Mouse (Mus musculus) liver, postnatal 0 days (tissue): ENCODE results near the gene Ubl5. TPM values are rescaled to one million over a fixed set of nuclear protein-coding genes. Genes with fewer than 3 reads are reported as not detected.
"Not testable (repeated sequence)": the region's sequence is repeated elsewhere in the genome, so short reads cannot be mapped to it uniquely, and the experiment has no call there.

ENCODE experiments used
- ATAC-seq: fragments of 200-750 bp; cut with Nextera tagmentation; 2 replicates; pipeline ENCODE4 v1.8.0; 2017; ENCODE audit warnings: mild to moderate bottlenecking, moderate library complexity
- DNase-seq: peaks from one replicate; pipeline ENCODE4 v3.0.0-alpha.2; 2016
- H3K27ac ChIP-seq: fragments of 300-500 bp; sonication (generic); 2 replicates; pipeline ENCODE4 v1.5.1; 2014; ENCODE audit warnings: antibody characterized with exemption, moderate library complexity, mild to moderate bottlenecking, low read depth
- H3K27me3 ChIP-seq: fragments of 300-500 bp; sonication (generic); 2 replicates; pipeline ENCODE4 v1.6.1; 2014; ENCODE audit warnings: low read length, control low read depth, mixed read lengths; ENCODE audit not compliant: insufficient read depth
- H3K36me3 ChIP-seq: fragments of 300-500 bp; sonication (generic); replicated peaks from 2 replicates; pipeline ENCODE4 v1.6.1; 2014; ENCODE audit warnings: mild to moderate bottlenecking, control low read depth, low read length, moderate library complexity, mixed read lengths; ENCODE audit not compliant: insufficient read depth
- H3K4me1 ChIP-seq: fragments of 300-500 bp; sonication (generic); 2 replicates; pipeline ENCODE4 v1.6.1; 2014; ENCODE audit warnings: antibody characterized with exemption, mild to moderate bottlenecking, control low read depth; ENCODE audit not compliant: insufficient read depth
- H3K4me2 ChIP-seq: fragments of 300-500 bp; sonication (generic); 2 replicates; pipeline ENCODE4 v1.6.1; 2014; ENCODE audit warnings: low read depth, mild to moderate bottlenecking, low read length, moderate library complexity, mixed read lengths
- H3K4me3 ChIP-seq: fragments of 300-500 bp; sonication (generic); 2 replicates; pipeline ENCODE4 v1.5.1; 2014; ENCODE audit warnings: low read depth, low read length
- H3K9ac ChIP-seq: fragments of 300-500 bp; sonication (generic); replicated peaks from 2 replicates; pipeline ENCODE4 v1.6.1; 2014; ENCODE audit warnings: mild to moderate bottlenecking, moderate library complexity
- H3K9me3 ChIP-seq: fragments of 300-500 bp; sonication (generic); 2 replicates; pipeline ENCODE4 v1.6.1; 2016; ENCODE audit warnings: mild to moderate bottlenecking, control low read depth, low read length, mixed read lengths
- CTCF ChIP-seq: sonication (generic); IDR thresholded peaks from 2 replicates; pipeline ENCODE4 v1.5.1; 2016; ENCODE audit warnings: antibody characterized with exemption, low read depth
- EP300 ChIP-seq: IDR thresholded peaks from 2 replicates; pipeline ENCODE4 v1.6.1; 2016; ENCODE audit warnings: antibody characterized with exemption, low read depth, mild to moderate bottlenecking
- WGBS: fragments of 180-500 bp; shearing (Covaris S2); extraction: QIAGEN DNeasy Blood & Tissue Kit; methylation state at CpG from one replicate; pipeline ENCODE4 v1.1.7; 2014; ENCODE audit not compliant: insufficient replicate concordance; 5-methylcytosine and 5-hydroxymethylcytosine counted together
- polyA plus RNA-seq: library from polyadenylated mRNA; unstranded; fragments of >200 nt; fragmentation: Nextera tagmentation; extraction: Ambion mirVana; gene quantifications from 2 replicates; pipeline ENCODE4 v1.2.1, GENCODE M21; 2015

The Ubl5 gene
- polyA plus RNA-seq, 1 experiment from 2014 or later: 257 TPM

GRCm38 (mm10) chr9:20611976-20612375 lies 30.7 kb upstream of the Ubl5 start:
- H3K9ac ChIP-seq: no peak overlapping the region
- no peak for DNase-seq
- H3K27me3 ChIP-seq: no peaks in the 10 kb centered on the region
- no peak for ATAC-seq
- peaks cover 1% of the 10 kb centered on the region for H3K4me1 ChIP-seq
- no peak overlapping the region for H3K4me3 ChIP-seq
- TF ChIP-seq EP300 (no peak), CTCF (no peak)
- H3K27ac ChIP-seq: no peak overlapping the region
- H3K9me3 ChIP-seq: no peaks in the 10 kb centered on the region
- WGBS: 73% methylated on average over 5 of the region's 5 CpGs
- no peaks in the 10 kb centered on the region for H3K36me3 ChIP-seq
- no peak overlapping the region for H3K4me2 ChIP-seq

- Histone ChIP-seq H3K4me2 (no peak overlapping the region), H3K9me3 (no peaks in the 10 kb centered on the region), H3K27ac (no peak overlapping the region), H3K4me1 (no peaks in the 10 kb centered on the region), H3K27me3 (no peaks in the 10 kb centered on the region), H3K9ac (no peak overlapping the region), H3K36me3 (no peaks in the 10 kb centered on the region), H3K4me3 (no peak overlapping the region)
- DNase-seq (no peak), ATAC-seq (no peak)
- TF ChIP-seq CTCF (no peak), EP300 (no peak)
- WGBS: 84% methylated on average over 2 of the region's 2 CpGs
These were observed 26.0 kb upstream of the Ubl5 start for GRCm38 (mm10) chr9:20616685-20617084.

- Histone ChIP-seq H3K36me3 (0 out of 2 replicates have a peak, but pooled peaks cover 2% of the 10 kb centered on the region), H3K4me3 (no peak overlapping the region), H3K9me3 (no peaks in the 10 kb centered on the region), H3K9ac (no peak overlapping the region), H3K27ac (no peak overlapping the region), H3K4me2 (no peak overlapping the region), H3K27me3 (no peaks in the 10 kb centered on the region), H3K4me1 (no peaks in the 10 kb centered on the region)
- WGBS: 76% methylated on average over 2 of the region's 2 CpGs
- ATAC-seq (no peak), DNase-seq (no peak)
- no peak for TF ChIP-seq EP300
- no peak for TF ChIP-seq CTCF
These were observed 11.3 kb upstream of the Ubl5 start for GRCm38 (mm10) chr9:20631332-20631731.

DNA sequence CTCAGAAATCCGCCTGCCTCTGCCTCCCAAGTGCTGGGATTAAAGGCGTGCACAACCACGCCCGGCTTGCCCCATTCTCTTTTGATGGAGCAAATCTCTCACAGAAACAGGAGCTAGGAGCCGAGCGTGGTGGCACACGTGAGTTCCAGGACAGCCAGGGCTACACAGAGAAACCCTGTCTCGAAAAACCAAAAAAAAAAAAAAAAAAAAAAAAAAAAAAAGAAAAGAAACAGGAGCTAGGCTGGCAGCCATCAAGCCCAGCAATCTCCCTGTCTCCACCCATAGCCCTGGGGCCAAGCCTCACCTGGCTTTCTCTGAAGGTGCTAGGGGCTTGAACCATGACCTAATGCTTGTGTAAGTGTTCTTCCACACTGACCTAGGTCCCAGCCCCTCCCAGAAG lies 7.0 kb upstream of the Ubl5 start:
- not testable (repeated sequence) for H3K9me3 ChIP-seq, H3K4me1 ChIP-seq, H3K9ac ChIP-seq, DNase-seq, H3K27me3 ChIP-seq, H3K4me2 ChIP-seq, H3K4me3 ChIP-seq
- ATAC-seq: peak; percentile 18; the same call in 1 of the 2 replicates
- Histone ChIP-seq H3K27ac (peak overlapping the region; percentile 69), H3K36me3 (peaks cover 26% of the 10 kb centered on the region)
- 80% methylated on average over 8 of the region's 8 CpGs for WGBS

DNA sequence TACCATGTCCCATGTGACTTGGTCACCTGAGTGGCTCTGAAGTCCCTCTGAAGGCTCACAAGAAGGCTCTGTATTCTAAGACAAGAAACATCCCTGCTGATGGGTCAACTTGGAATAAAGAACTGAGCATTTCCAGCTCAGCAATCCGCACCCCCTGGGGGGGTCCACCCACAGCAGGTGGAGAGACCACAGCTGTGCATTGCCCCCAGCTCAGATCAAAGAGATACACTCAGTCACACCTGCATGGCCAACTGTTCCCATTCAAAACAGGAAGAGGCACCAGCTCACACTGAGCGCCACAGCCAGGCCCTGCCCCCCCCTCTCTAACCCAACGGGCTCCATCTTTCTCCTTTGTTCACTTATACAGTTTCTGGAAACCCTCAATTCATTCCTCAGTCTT lies 6.4 kb upstream of the Ubl5 start:
- Histone ChIP-seq H3K9me3 (no peaks in the 10 kb centered on the region), H3K4me3 (no peak overlapping the region), H3K9ac (no peak overlapping the region), H3K4me1 (0 out of 2 replicates have a peak, but pooled peaks cover 10% of the 10 kb centered on the region), H3K27me3 (no peaks in the 10 kb centered on the region), H3K36me3 (peaks cover 26% of the 10 kb centered on the region), H3K27ac (peak overlapping the region; percentile 69; the same call in 1 of the 2 replicates), H3K4me2 (no peak overlapping the region)
- TF ChIP-seq CTCF (no peak), EP300 (no peak)
- ATAC-seq: peak; percentile 78
- 65% methylated on average over 3 of the region's 3 CpGs for WGBS
- peak; percentile 48 for DNase-seq

GRCm38 (mm10) chr9:20636790-20637189 lies 5.9 kb upstream of the Ubl5 start:
- Histone ChIP-seq H3K9me3 (no peaks in the 10 kb centered on the region), H3K4me1 (0 out of 2 replicates have a peak, but pooled peaks cover 14% of the 10 kb centered on the region), H3K36me3 (peaks cover 26% of the 10 kb centered on the region), H3K27me3 (no peaks in the 10 kb centered on the region), H3K9ac (no peak overlapping the region), H3K4me3 (no peak overlapping the region), H3K4me2 (no peak overlapping the region), H3K27ac (peak overlapping the region; percentile 66)
- TF ChIP-seq EP300 (no peak), CTCF (no peak)
- DNase-seq (no peak), ATAC-seq (no peak)
- 74% methylated on average over 2 of the region's 2 CpGs for WGBS

- no peak overlapping the region for H3K9ac ChIP-seq
- H3K4me3 ChIP-seq: no peak overlapping the region
- no peak overlapping the region for H3K4me2 ChIP-seq
- H3K9me3 ChIP-seq: no peaks in the 10 kb centered on the region
- no peak overlapping the region for H3K27ac ChIP-seq
- H3K36me3 ChIP-seq: peaks cover 26% of the 10 kb centered on the region
- DNase-seq (no peak), ATAC-seq (no peak)
- no peaks in the 10 kb centered on the region for H3K27me3 ChIP-seq
- TF ChIP-seq CTCF (no peak), EP300 (no peak)
- 87% methylated on average over 19 of the region's 19 CpGs for WGBS
- H3K4me1 ChIP-seq: peaks cover 22% of the 10 kb centered on the region
These were observed 4.1 kb upstream of the Ubl5 start for GRCm38 (mm10) chr9:20638552-20638951.
